In genomic region chr10:44456757-44457595, GRCm38 (mm10) we compare ENCODE assay signal across 8 mouse cellular contexts.
A peak's percentile ranks its signal among the peaks of the same experiment; 100 is the strongest.
DNase-seq lines count a peak whose midpoint lies in the region; ATAC-seq and TF ChIP-seq lines count a peak whose summit lies in the region.

No protein-coding gene starts in this region.

- no peak for TF ChIP-seq CTCF in layer of hippocampus, adult 2 months (conservative IDR thresholded peaks at IDR 0.05)
- no peak for TF ChIP-seq CTCF in heart, postnatal 0 days (IDR thresholded peaks at IDR 0.05; ENCODE audit: low read depth)

- DNase-seq in layer of hippocampus, adult 2 months (ENCODE audit: low spot score in 2 of 2): no peak
- no peak for DNase-seq in layer of hippocampus, adult 8-10 months (ENCODE audit: low spot score in 2 of 2)
- peak; percentile 59 for DNase-seq in embryo, embryonic 9.5 days (ENCODE audit: extremely low spot score)
- DNase-seq in heart, postnatal 0 days (ENCODE audit: low spot score): no peak
- DNase-seq in kidney, postnatal 36 days: peak; percentile 37 to 65
- peak; percentile 71 for DNase-seq in midbrain, embryonic 14.5 days
- no peak for DNase-seq in natural killer cell, adult 2 months (ENCODE audit: low spot score in 2 of 2)
- DNase-seq in layer of hippocampus, adult 11-12 months (ENCODE audit: low spot score): no peak

- peak overlapping the region; percentile 97 for H3K4me2 ChIP-seq in heart, postnatal 0 days (ENCODE audit: low read depth, low read length)
- H3K4me2 ChIP-seq in midbrain, embryonic 14.5 days (ENCODE audit: low read length): peak overlapping the region; percentile 95

- H3K27ac ChIP-seq in layer of hippocampus, adult 2 months: no peak overlapping the region
- no peak overlapping the region for H3K27ac ChIP-seq in heart, postnatal 0 days (ENCODE audit: low read depth)
- no peak overlapping the region for H3K27ac ChIP-seq in midbrain, embryonic 14.5 days (replicated peaks; ENCODE audit: low read depth, low read length)

- H3K27me3 ChIP-seq in heart, postnatal 0 days (ENCODE audit: control insufficient read depth, insufficient read depth, low read length): peaks cover 22% of the 10 kb centered on the region
- H3K27me3 ChIP-seq in midbrain, embryonic 14.5 days (ENCODE audit: control insufficient read depth, insufficient read depth, low read length): peaks cover 36% of the 10 kb centered on the region

- no peaks in the 10 kb centered on the region for H3K9me3 ChIP-seq in heart, postnatal 0 days (replicated peaks; ENCODE audit: control insufficient read depth, low read length)
- H3K9me3 ChIP-seq in midbrain, embryonic 14.5 days (ENCODE audit: control insufficient read depth, low read length): no peaks in the 10 kb centered on the region

- peak overlapping the region; percentile 56 for H3K4me3 ChIP-seq in layer of hippocampus, adult 2 months
- H3K4me3 ChIP-seq in heart, postnatal 0 days (ENCODE audit: low read depth, low read length): peak overlapping the region; percentile 69
- H3K4me3 ChIP-seq in midbrain, embryonic 14.5 days (replicated peaks; ENCODE audit: low read depth, low read length): peak overlapping the region; percentile 57

- 4% methylated on average over 31 of the region's 31 CpGs for WGBS in heart, postnatal 0 days
- under 1% methylated on average over 31 of the region's 31 CpGs for WGBS in midbrain, embryonic 14.5 days

- no peak overlapping the region; the same call in 1 of the 2 replicates for H3K9ac ChIP-seq in heart, postnatal 0 days (replicated peaks; ENCODE audit: low read depth, low read length)
- no peak overlapping the region for H3K9ac ChIP-seq in midbrain, embryonic 14.5 days (replicated peaks; ENCODE audit: low read length)

- TF ChIP-seq EP300 in heart, postnatal 0 days (IDR thresholded peaks at IDR 0.05; ENCODE audit: low read depth): no peak

- H3K4me1 ChIP-seq in heart, postnatal 0 days (ENCODE audit: control insufficient read depth, insufficient read depth): peaks cover 11% of the 10 kb centered on the region; the same call in 1 of the 2 replicates
- H3K4me1 ChIP-seq in midbrain, embryonic 14.5 days (ENCODE audit: control insufficient read depth, insufficient read depth, low read length): peaks cover 19% of the 10 kb centered on the region

- ATAC-seq in heart, postnatal 0 days (ENCODE audit: insufficient read depth, low read depth): no peak
- no peak for ATAC-seq in midbrain, embryonic 14.5 days (ENCODE audit: low FRiP score, low TSS enrichment)

- H3K36me3 ChIP-seq in heart, postnatal 0 days (replicated peaks; ENCODE audit: control insufficient read depth, insufficient read depth, low read length): no peaks in the 10 kb centered on the region
- no peaks in the 10 kb centered on the region for H3K36me3 ChIP-seq in midbrain, embryonic 14.5 days (ENCODE audit: control insufficient read depth, insufficient read depth, low read length)

Comparison
In these comparisons a context has a peak if more than half of its experiments do, and no peak if none do; other contexts are left out.
1. DNase-seq: peak in embryo, embryonic 9.5 days (single experiment), kidney, postnatal 36 days (2 of 2) and midbrain, embryonic 14.5 days (single experiment); none in layer of hippocampus, adult 2 months (0 of 2), layer of hippocampus, adult 8-10 months (0 of 2), heart, postnatal 0 days (single experiment), natural killer cell, adult 2 months (0 of 2) and layer of hippocampus, adult 11-12 months (single experiment).
2. Peak in every context shown above with its lines, with median percentiles within 50 percentile points of each other: H3K4me3 ChIP-seq.